Mouse (Mus musculus) liver, postnatal 0 days (tissue): ENCODE measurements around the gene Gmds. TPM values are rescaled to one million over a fixed set of nuclear protein-coding genes. Genes with fewer than 3 reads are reported as not detected.

Source experiments
- ATAC-seq: fragments of 200-750 bp; cut with Nextera tagmentation; 2 replicates; pipeline ENCODE4 v1.8.0; 2017; ENCODE audit warnings: mild to moderate bottlenecking, moderate library complexity
- DNase-seq: peaks from one replicate; pipeline ENCODE4 v3.0.0-alpha.2; 2016
- H3K27ac ChIP-seq: fragments of 300-500 bp; sonication (generic); 2 replicates; pipeline ENCODE4 v1.5.1; 2014; ENCODE audit warnings: antibody characterized with exemption, moderate library complexity, mild to moderate bottlenecking, low read depth
- H3K27me3 ChIP-seq: fragments of 300-500 bp; sonication (generic); 2 replicates; pipeline ENCODE4 v1.6.1; 2014; ENCODE audit warnings: low read length, control low read depth, mixed read lengths; ENCODE audit not compliant: insufficient read depth
- H3K36me3 ChIP-seq: fragments of 300-500 bp; sonication (generic); replicated peaks from 2 replicates; pipeline ENCODE4 v1.6.1; 2014; ENCODE audit warnings: mild to moderate bottlenecking, control low read depth, low read length, moderate library complexity, mixed read lengths; ENCODE audit not compliant: insufficient read depth
- H3K4me1 ChIP-seq: fragments of 300-500 bp; sonication (generic); 2 replicates; pipeline ENCODE4 v1.6.1; 2014; ENCODE audit warnings: antibody characterized with exemption, mild to moderate bottlenecking, control low read depth; ENCODE audit not compliant: insufficient read depth
- H3K4me2 ChIP-seq: fragments of 300-500 bp; sonication (generic); 2 replicates; pipeline ENCODE4 v1.6.1; 2014; ENCODE audit warnings: low read depth, mild to moderate bottlenecking, low read length, moderate library complexity, mixed read lengths
- H3K4me3 ChIP-seq: fragments of 300-500 bp; sonication (generic); 2 replicates; pipeline ENCODE4 v1.5.1; 2014; ENCODE audit warnings: low read depth, low read length
- H3K9ac ChIP-seq: fragments of 300-500 bp; sonication (generic); replicated peaks from 2 replicates; pipeline ENCODE4 v1.6.1; 2014; ENCODE audit warnings: mild to moderate bottlenecking, moderate library complexity
- H3K9me3 ChIP-seq: fragments of 300-500 bp; sonication (generic); 2 replicates; pipeline ENCODE4 v1.6.1; 2016; ENCODE audit warnings: mild to moderate bottlenecking, control low read depth, low read length, mixed read lengths
- CTCF ChIP-seq: sonication (generic); IDR thresholded peaks from 2 replicates; pipeline ENCODE4 v1.5.1; 2016; ENCODE audit warnings: antibody characterized with exemption, low read depth
- EP300 ChIP-seq: IDR thresholded peaks from 2 replicates; pipeline ENCODE4 v1.6.1; 2016; ENCODE audit warnings: antibody characterized with exemption, low read depth, mild to moderate bottlenecking
- WGBS: fragments of 180-500 bp; shearing (Covaris S2); extraction: QIAGEN DNeasy Blood & Tissue Kit; methylation state at CpG from one replicate; pipeline ENCODE4 v1.1.7; 2014; ENCODE audit not compliant: insufficient replicate concordance; 5-methylcytosine and 5-hydroxymethylcytosine counted together
- polyA plus RNA-seq: library from polyadenylated mRNA; unstranded; fragments of >200 nt; fragmentation: Nextera tagmentation; extraction: Ambion mirVana; gene quantifications from 2 replicates; pipeline ENCODE4 v1.2.1, GENCODE M21; 2015

Gene Gmds
- polyA plus RNA-seq, 1 experiment from 2014 or later, result 4.9 TPM

DNA sequence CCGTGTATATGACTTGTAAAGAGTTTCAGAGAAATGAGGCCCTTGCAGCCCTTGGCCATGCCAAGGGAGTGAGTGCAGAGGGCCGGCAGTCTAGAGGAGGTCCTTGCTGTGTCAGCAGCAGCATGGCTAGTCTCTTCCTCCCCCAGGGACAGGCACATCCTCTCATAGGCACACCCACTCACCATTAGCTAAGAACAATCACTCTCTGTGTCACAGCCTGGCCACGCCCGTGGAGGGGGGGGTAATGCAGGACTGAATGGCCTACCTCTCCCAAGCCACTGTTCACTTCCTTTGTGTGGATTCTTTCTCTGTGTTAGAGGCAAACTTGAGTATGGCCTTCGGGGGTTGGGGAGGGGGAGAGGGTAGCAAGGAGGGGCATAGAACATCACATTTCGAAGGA, 422.8 kb downstream of the Gmds start:
- no peak overlapping the region for H3K9ac ChIP-seq
- TF ChIP-seq CTCF, result no peak
- DNase-seq, result peak; percentile 18

GRCm38 (mm10) chr13:31914901-31915587, 423.5 kb downstream of the Gmds start:
- H3K4me2 ChIP-seq, result no peak overlapping the region
- no peak overlapping the region for H3K4me3 ChIP-seq
- H3K36me3 ChIP-seq, result no peaks in the 10 kb centered on the region
- DNase-seq (no peak), ATAC-seq (no peak)
- H3K9ac ChIP-seq, result no peak overlapping the region
- WGBS, result 70% methylated on average over 4 of the region's 4 CpGs
- H3K27ac ChIP-seq, result no peak overlapping the region
- TF ChIP-seq CTCF, result no peak
- TF ChIP-seq EP300, result no peak
- H3K27me3 ChIP-seq, result no peaks in the 10 kb centered on the region
- no peaks in the 10 kb centered on the region for H3K9me3 ChIP-seq
- H3K4me1 ChIP-seq, result no peaks in the 10 kb centered on the region

More for the DNA sequence above, 422.8 kb downstream of the Gmds start:
- H3K4me1 ChIP-seq, result no peaks in the 10 kb centered on the region
- H3K27me3 ChIP-seq, result no peaks in the 10 kb centered on the region
- no peak overlapping the region for H3K4me2 ChIP-seq
- no peaks in the 10 kb centered on the region for H3K9me3 ChIP-seq
- H3K36me3 ChIP-seq, result no peaks in the 10 kb centered on the region
- H3K4me3 ChIP-seq, result no peak overlapping the region
- no peak overlapping the region for H3K27ac ChIP-seq
- 65% methylated on average over 6 of the region's 6 CpGs for WGBS
- ATAC-seq, result no peak

- 58% methylated on average over 5 of the region's 5 CpGs for WGBS
Observed at GRCm38 (mm10) chr13:31911956-31912355, 426.6 kb downstream of the Gmds start.

GRCm38 (mm10) chr13:31911362-31911761, 427.2 kb downstream of the Gmds start:
- 66% methylated on average over 2 of the region's 2 CpGs for WGBS
- TF ChIP-seq EP300 (no peak), CTCF (no peak)
- ATAC-seq (no peak), DNase-seq (no peak)
- H3K4me2 ChIP-seq, result no peak overlapping the region
- no peaks in the 10 kb centered on the region for H3K27me3 ChIP-seq
- no peak overlapping the region for H3K27ac ChIP-seq
- no peak overlapping the region for H3K4me3 ChIP-seq
- no peak overlapping the region for H3K9ac ChIP-seq
- no peaks in the 10 kb centered on the region for H3K9me3 ChIP-seq
- no peaks in the 10 kb centered on the region for H3K4me1 ChIP-seq
- no peaks in the 10 kb centered on the region for H3K36me3 ChIP-seq

More at GRCm38 (mm10) chr13:31911956-31912355, 426.6 kb downstream of the Gmds start:
- Histone ChIP-seq H3K4me2 (no peak overlapping the region), H3K4me1 (no peaks in the 10 kb centered on the region), H3K36me3 (no peaks in the 10 kb centered on the region), H3K4me3 (no peak overlapping the region), H3K9ac (no peak overlapping the region), H3K27me3 (no peaks in the 10 kb centered on the region), H3K27ac (no peak overlapping the region), H3K9me3 (no peaks in the 10 kb centered on the region)
- TF ChIP-seq CTCF (no peak), EP300 (no peak)
- no peak for ATAC-seq
- no peak for DNase-seq

GRCm38 (mm10) chr13:31909031-31909430, 429.5 kb downstream of the Gmds start:
- TF ChIP-seq EP300, result no peak
- no peak overlapping the region for H3K4me2 ChIP-seq
- ATAC-seq (no peak), DNase-seq (no peak)
- no peaks in the 10 kb centered on the region for H3K4me1 ChIP-seq
- no peaks in the 10 kb centered on the region for H3K36me3 ChIP-seq
- H3K27ac ChIP-seq, result no peak overlapping the region
- no peak overlapping the region for H3K9ac ChIP-seq
- no peaks in the 10 kb centered on the region for H3K9me3 ChIP-seq
- no peaks in the 10 kb centered on the region for H3K27me3 ChIP-seq
- 61% methylated on average over 3 of the region's 3 CpGs for WGBS
- H3K4me3 ChIP-seq, result no peak overlapping the region

DNA sequence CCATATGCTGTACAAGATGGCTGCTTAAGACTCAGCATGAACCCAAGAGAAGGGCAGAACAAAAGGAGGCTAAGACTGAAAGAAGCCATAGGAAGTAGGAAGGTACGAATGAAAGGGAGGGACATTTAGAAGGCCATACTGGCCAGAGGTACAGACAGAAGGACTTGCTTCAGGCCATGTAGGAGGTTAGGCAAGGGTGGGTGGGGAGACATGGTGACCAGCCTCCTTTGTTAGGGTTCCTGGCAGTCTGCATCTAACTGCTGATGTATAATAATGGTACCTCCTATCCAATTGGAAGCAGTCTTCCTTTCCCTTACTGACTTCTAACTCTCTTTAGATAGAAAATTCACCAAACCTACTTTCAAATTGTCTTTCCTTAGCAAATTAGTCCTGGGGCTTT, 432.0 kb downstream of the Gmds start:
- ATAC-seq, result no peak
- no peak for DNase-seq
- Histone ChIP-seq H3K9me3 (no peaks in the 10 kb centered on the region), H3K9ac (no peak overlapping the region), H3K4me1 (no peaks in the 10 kb centered on the region), H3K4me2 (no peak overlapping the region), H3K27me3 (no peaks in the 10 kb centered on the region), H3K27ac (no peak overlapping the region), H3K36me3 (no peaks in the 10 kb centered on the region), H3K4me3 (no peak overlapping the region)
- 71% methylated on average over 1 of the region's 1 CpGs for WGBS
- no peak for TF ChIP-seq EP300

DNA sequence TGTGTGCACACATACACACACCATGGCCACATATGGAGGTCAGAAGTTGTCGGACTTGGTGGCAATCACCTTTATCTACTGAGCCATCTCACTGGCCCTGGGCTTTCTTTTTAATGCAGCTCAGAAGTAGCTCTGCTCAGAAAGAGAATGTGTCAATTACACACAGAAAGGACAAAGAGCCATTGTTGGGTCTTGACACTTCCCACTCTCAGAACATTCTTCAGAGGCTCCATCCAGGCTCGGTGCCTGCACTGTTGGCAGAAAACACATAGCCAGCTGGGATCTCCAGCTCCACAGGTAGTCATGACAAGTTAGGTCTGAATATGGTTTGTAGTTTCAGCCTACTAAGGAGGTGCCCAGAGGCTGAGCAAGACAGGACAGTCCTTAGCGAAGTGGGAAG, 438.3 kb downstream of the Gmds start:
- DNase-seq (no peak), ATAC-seq (no peak)
- Histone ChIP-seq H3K9me3 (no peaks in the 10 kb centered on the region), H3K9ac (no peak overlapping the region), H3K4me2 (no peak overlapping the region), H3K27ac (no peak overlapping the region), H3K36me3 (no peaks in the 10 kb centered on the region), H3K27me3 (no peaks in the 10 kb centered on the region), H3K4me3 (no peak overlapping the region), H3K4me1 (no peaks in the 10 kb centered on the region)
- no peak for TF ChIP-seq CTCF
- no peak for TF ChIP-seq EP300
- 69% methylated on average over 3 of the region's 3 CpGs for WGBS
